Mouse (Mus musculus) heart, embryonic 16.5 days (tissue): ENCODE measurements around the gene Grem2. TPM values are rescaled to one million over a fixed set of nuclear protein-coding genes. Genes with fewer than 3 reads are reported as not detected.

ENCODE experiments used
- ATAC-seq: fragments of 200-750 bp; cut with Nextera tagmentation; replicated peaks from 2 replicates; pipeline ENCODE4 v1.8.0; 2017; ENCODE audit warnings: moderate number of reproducible peaks; ENCODE audit not compliant: insufficient read depth, low FRiP score; ENCODE audit errors: extremely low read depth
- H3K27ac ChIP-seq: fragments of 300-500 bp; sonication (generic); 2 replicates; pipeline ENCODE4 v1.5.1; 2014; ENCODE audit warnings: mild to moderate bottlenecking, low read length, control low read depth, moderate library complexity
- H3K27me3 ChIP-seq: fragments of 300-500 bp; sonication (generic); 2 replicates; pipeline ENCODE4 v1.6.1; 2014; ENCODE audit warnings: low read length, mixed read lengths; ENCODE audit not compliant: control insufficient read depth, insufficient read depth
- H3K36me3 ChIP-seq: fragments of 300-500 bp; sonication (generic); 2 replicates; pipeline ENCODE4 v1.6.1; 2014; ENCODE audit not compliant: control insufficient read depth, insufficient read depth
- H3K4me1 ChIP-seq: fragments of 300-500 bp; sonication (generic); 2 replicates; pipeline ENCODE4 v1.6.1; 2014; ENCODE audit warnings: low read length, mixed read lengths; ENCODE audit not compliant: control insufficient read depth, insufficient read depth
- H3K4me2 ChIP-seq: fragments of 300-500 bp; sonication (generic); 2 replicates; pipeline ENCODE4 v1.6.1; 2014; ENCODE audit warnings: low read depth, mild to moderate bottlenecking, control low read depth, low read length
- H3K4me3 ChIP-seq: fragments of 300-500 bp; sonication (generic); 2 replicates; pipeline ENCODE4 v1.5.1; 2014; ENCODE audit warnings: mild to moderate bottlenecking, control low read depth, low read length
- H3K9ac ChIP-seq: fragments of 300-500 bp; sonication (generic); 2 replicates; pipeline ENCODE4 v1.6.1; 2014; ENCODE audit warnings: low read length, control low read depth
- H3K9me3 ChIP-seq: fragments of 300-500 bp; sonication (generic); replicated peaks from 2 replicates; pipeline ENCODE4 v1.6.1; 2016; ENCODE audit warnings: low read length; ENCODE audit not compliant: control insufficient read depth
- WGBS: fragments of 180-500 bp; shearing (Covaris S2); extraction: QIAGEN DNeasy Blood & Tissue Kit; methylation state at CpG from one replicate; pipeline ENCODE4 v1.1.7; 2014; 5-methylcytosine and 5-hydroxymethylcytosine counted together
- polyA plus RNA-seq: library from polyadenylated mRNA; unstranded; fragments of >200 nt; fragmentation: Nextera tagmentation; extraction: Ambion mirVana; gene quantifications from 2 replicates; pipeline ENCODE4 v1.2.1, GENCODE M21; 2015

The Grem2 gene
- polyA plus RNA-seq, 1 experiment from 2014 or later: 0.11 TPM

- Histone ChIP-seq H3K4me2 (no peak overlapping the region), H3K4me1 (no peaks in the 10 kb centered on the region), H3K36me3 (no peaks in the 10 kb centered on the region), H3K4me3 (no peak overlapping the region), H3K9me3 (no peaks in the 10 kb centered on the region), H3K27ac (no peak overlapping the region), H3K9ac (no peak overlapping the region), H3K27me3 (no peaks in the 10 kb centered on the region)
- ATAC-seq: no peak
- 82% methylated on average over 6 of the region's 6 CpGs for WGBS
Measured at GRCm38 (mm10) chr1:174844786-174845185, 76.8 kb downstream of the Grem2 start.

- Histone ChIP-seq H3K4me1 (no peaks in the 10 kb centered on the region), H3K4me3 (no peak overlapping the region), H3K9ac (no peak overlapping the region), H3K36me3 (no peaks in the 10 kb centered on the region), H3K9me3 (peaks cover 3% of the 10 kb centered on the region; the same call in 1 of the 2 replicates), H3K27me3 (no peaks in the 10 kb centered on the region), H3K4me2 (no peak overlapping the region), H3K27ac (no peak overlapping the region)
- no peak for ATAC-seq
- WGBS: 84% methylated on average over 23 of the region's 23 CpGs
Measured at GRCm38 (mm10) chr1:174836861-174837260, 84.8 kb downstream of the Grem2 start.

- Histone ChIP-seq H3K4me2 (no peak overlapping the region), H3K4me3 (no peak overlapping the region), H3K27me3 (no peaks in the 10 kb centered on the region), H3K4me1 (no peaks in the 10 kb centered on the region), H3K36me3 (no peaks in the 10 kb centered on the region), H3K9ac (no peak overlapping the region), H3K27ac (no peak overlapping the region), H3K9me3 (no peaks in the 10 kb centered on the region)
- ATAC-seq: no peak
- WGBS: 38% methylated on average over 8 of the region's 8 CpGs
Measured at GRCm38 (mm10) chr1:174826562-174826961, 95.1 kb downstream of the Grem2 start.

- 56% methylated on average over 4 of the region's 4 CpGs for WGBS
- H3K4me3 ChIP-seq: no peak overlapping the region
- ATAC-seq: no peak
Measured at GRCm38 (mm10) chr1:174811846-174812245, 109.8 kb downstream of the Grem2 start.

GRCm38 (mm10) chr1:174788617-174789016 is 133.0 kb downstream of the Grem2 start:
- Histone ChIP-seq H3K36me3 (no peaks in the 10 kb centered on the region), H3K27ac (no peak overlapping the region), H3K4me2 (no peak overlapping the region), H3K27me3 (no peaks in the 10 kb centered on the region), H3K9ac (no peak overlapping the region), H3K4me1 (no peaks in the 10 kb centered on the region), H3K9me3 (no peaks in the 10 kb centered on the region), H3K4me3 (no peak overlapping the region)
- no peak for ATAC-seq
- 89% methylated on average over 2 of the region's 2 CpGs for WGBS

More at GRCm38 (mm10) chr1:174811846-174812245, 109.8 kb downstream of the Grem2 start:
- no peaks in the 10 kb centered on the region for H3K4me1 ChIP-seq
- no peak overlapping the region for H3K9ac ChIP-seq
- H3K4me2 ChIP-seq: no peak overlapping the region
- no peaks in the 10 kb centered on the region for H3K36me3 ChIP-seq
- H3K27me3 ChIP-seq: no peaks in the 10 kb centered on the region
- no peaks in the 10 kb centered on the region for H3K9me3 ChIP-seq
- no peak overlapping the region for H3K27ac ChIP-seq
